Mouse (Mus musculus): ENCODE measurements around the gene Kcne4.
"Not testable (repeated sequence)": the region's sequence is repeated elsewhere in the genome, so short reads cannot be mapped to it uniquely, and the experiment has no call there.

Kcne4 gene

DNA sequence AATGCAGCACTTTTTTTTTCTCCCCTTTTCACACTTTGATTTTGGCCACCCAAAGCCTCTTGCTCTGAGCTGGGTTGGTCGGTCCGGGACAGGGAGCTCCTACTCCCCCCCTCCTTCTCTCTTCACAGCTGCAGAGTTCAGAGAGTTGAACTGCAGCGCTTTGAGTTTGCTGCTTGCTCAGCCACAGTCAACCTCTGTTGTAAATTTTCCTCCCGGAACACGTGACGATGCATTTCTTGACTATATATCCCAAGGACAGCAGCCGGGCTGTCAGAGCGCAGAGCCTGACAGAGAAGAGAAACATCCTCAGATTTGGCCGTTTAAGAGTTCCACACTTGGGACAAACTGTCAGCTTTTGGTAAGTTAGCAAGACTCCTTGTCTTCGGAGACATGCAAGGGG is at the start of gene Kcne4:
Kcne4 (plus strand) TSS at position 120 of the 400 bp plus-strand sequence.
- in situ Hi-C loops (cut with MboI) = no loop called here

GRCm38 (mm10) chr1:78781899-78782298 is 34.7 kb upstream of the Kcne4 start:
- in situ Hi-C loops (cut with MboI) = no loop called here

DNA sequence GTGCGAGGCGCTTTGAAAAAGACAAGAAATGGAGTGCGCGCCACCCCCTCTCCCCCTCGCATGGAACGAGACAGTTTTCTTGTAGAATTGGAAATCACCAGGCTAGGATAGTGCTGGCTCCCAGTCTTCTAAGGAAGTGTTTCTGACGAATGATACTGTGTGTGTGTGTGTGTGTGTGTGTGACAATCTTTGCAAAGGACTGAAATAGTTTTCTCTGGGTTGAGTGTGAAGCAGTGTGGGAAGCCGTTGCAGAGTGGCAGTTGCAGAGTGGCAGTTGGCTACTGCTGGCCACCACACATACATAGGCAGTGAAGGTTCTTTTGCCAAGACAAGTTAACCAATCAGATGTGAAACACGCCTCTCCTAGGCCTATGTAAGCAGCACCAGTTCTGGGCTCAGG is 31.6 kb upstream of the Kcne4 start:
- in situ Hi-C loops (cut with MboI) = not testable (repeated sequence)

GRCm38 (mm10) chr1:78789744-78790143 is 26.8 kb upstream of the Kcne4 start:
- in situ Hi-C loops (cut with MboI) = no loop called here

DNA sequence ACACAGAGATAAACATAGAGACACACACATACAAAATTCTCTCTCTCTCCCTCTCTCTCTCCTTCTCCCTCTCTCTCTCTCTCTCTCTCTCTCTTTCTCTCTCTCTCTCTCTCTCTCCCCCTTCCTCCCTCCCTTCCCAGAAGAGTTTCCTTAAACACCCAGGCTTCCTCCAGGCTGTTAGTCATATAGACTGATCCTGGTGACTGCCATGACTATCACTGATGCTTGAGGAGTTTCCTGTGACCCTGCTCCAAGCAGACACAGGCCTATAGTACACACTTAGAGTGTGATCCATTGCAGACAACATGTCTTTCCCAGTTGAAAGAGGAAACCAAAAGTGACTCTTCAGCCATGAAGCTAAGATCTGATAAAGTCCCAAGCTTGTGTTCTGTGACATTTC is 9.1 kb upstream of the Kcne4 start:
- in situ Hi-C loops (cut with MboI) = no loop called here

GRCm38 (mm10) chr1:78809819-78810218 is 6.7 kb upstream of the Kcne4 start:
- in situ Hi-C loops (cut with MboI) = no loop called here

DNA sequence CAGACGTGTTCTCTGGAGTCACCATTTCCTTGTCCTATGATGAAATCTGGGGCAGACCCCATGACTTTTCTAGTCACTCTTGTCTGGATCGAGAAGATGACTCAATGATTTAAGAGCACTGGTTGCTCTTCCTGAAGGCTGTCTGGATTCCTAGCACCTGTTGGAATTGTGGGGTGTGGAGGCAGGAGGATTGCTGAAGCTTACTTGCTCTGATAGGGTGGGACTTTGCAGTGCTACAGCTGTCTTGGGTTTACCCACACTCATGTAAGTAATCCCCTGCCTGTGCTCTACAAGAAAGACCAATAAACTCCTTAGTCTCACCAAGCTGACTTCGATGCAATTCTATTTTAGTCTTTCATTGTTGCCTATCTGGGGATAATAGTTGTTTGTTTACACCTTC is 5.7 kb upstream of the Kcne4 start:
- in situ Hi-C loops (cut with MboI) = no loop called here

DNA sequence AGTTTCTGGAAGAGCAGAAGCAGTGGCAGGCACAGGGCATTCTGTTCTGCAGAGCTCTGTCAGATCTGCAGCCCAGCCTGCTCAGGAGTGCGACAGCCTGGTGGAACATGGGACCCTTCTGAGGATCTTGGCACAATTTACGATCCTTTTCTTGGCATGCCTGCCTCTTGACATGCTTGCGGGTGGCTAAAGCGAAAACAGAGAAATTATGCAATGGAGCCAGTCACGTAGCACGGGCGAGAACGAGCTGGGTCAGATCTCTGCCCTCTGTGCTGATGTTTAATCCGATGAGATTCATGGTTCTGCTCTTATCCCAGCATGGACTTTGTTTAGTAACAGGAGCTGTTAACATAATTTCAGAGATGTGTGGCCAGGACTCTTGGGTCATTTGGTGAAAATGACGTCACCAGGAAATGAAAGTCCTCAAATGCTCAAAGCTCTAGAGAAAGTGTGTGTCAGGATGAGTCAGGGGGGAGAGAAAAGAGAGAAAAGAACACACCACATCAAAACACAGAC is 4.5 kb upstream of the Kcne4 start:
- in situ Hi-C loops (cut with MboI) = no loop called here

DNA sequence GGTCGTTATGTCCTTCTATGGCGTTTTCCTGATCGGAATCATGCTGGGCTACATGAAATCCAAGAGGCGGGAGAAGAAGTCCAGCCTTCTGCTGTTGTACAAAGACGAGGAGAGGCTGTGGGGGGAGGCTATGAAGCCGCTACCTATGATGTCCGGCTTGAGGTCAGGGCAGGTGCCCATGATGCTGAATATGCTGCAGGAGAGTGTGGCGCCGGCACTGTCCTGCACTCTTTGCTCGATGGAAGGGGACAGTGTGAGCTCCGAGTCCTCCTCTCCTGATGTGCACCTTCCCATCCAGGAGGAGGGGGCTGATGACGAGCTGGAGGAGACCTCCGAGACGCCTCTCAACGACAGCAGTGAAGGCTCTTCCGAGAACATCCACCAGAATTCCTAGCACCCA is 1.2 kb downstream of the Kcne4 start:
- in situ Hi-C loops (cut with MboI) = no loop called here

DNA sequence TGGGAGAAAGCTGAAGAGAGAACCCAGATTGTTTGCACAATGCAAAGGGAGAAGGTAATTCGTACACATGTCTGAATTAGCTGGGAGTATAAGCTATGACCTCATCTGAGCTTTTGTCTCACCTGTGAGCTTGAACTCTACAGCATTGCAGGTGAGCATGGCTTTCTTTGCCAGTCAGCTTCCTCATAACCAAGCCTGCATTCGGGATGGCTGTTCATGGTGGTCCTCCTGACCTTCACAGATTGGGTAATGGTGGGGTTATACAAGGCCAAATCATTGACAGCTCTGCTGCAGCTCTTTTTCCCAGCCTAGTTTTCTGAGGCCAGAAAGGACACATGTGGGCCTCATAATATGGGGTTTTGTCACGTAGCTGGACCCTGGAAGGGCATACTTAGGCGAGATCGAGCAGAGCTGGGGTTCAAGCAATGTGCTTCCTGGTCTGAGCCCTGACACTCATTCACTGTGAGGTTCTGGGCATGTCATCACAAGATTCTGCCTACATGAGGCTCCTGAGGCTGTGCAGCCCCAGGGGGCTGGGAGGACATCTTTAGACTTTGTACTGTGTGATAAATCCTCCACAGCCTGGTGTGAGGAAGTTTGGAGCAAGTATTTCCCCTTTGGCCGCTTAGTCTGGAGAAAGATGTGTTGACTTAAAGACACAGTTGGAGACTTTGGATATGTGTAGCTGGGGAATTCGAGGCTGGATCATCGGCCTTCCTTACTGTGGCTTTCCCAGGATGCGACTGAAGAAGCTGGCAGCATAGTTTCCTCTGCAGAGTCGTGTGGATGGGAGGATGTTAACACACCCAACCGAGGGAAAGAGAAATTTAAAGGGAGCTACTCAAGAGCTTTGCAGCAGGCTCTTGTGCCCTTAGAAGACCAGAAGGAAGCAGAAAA is 2.3 kb downstream of the Kcne4 start:
- in situ Hi-C loops (cut with MboI) = no loop called here

DNA sequence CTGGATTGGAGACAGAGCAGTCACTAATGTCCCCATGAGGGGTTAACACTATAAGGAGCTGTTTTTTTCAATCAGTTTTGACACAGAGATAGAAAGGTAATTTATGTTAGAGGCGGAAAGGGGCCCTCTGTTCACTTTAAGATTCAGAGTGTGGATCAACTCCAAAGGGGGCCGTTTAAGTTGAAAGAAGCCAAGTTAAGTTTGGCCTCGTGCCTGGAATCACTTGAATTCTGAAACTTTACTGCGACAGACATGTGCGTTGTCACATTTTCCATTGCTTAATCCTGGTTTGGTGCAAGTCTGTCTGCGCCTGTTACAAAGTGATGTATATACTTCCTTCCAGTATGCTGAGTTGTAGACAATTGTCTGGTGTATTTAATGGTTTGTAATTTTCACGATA is 3.0 kb downstream of the Kcne4 start:
- in situ Hi-C loops (cut with MboI) = no loop called here

DNA sequence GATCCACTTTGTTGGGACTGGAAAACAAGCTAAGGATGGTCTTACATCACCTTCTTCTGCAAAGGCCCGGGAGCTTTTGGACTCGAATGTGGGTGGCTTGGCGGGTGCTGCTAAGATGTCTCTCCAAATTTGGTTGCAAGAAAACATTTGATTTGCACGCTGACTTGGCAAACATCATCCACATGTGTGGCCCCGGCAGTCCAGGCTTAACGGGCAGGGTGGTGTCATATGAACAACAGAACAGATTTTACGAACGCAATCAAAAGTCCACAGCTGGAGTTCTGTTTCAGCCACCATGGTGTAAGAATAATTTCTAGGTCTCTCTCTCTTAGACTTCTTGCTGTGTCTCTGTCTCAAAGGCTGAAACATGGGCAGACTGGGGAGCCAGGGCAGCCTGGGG is 3.6 kb downstream of the Kcne4 start:
- in situ Hi-C loops (cut with MboI) = no loop called here

DNA sequence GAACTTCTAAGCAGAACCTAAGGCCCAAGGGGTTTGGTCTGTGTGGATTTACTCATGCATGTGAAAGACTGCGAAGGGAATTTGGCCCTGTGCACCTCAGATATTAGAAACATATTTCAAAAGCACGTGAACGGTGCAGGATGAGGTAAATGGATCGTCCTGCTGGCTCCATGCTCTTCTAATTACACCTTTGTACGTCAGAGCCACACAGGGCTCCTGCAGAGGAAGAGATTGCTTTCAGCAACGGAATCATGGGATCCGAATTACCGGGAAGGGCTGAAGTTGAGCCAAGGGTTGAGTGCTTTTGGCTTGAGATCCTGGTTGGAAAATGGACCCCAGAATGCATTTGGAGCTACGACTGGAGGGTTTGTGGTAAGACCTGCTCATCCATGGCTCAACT is 4.6 kb downstream of the Kcne4 start:
- in situ Hi-C loops (cut with MboI) = no loop called here

GRCm38 (mm10) chr1:78821733-78822430 is 5.3 kb downstream of the Kcne4 start:
- in situ Hi-C loops (cut with MboI) = no loop called here

DNA sequence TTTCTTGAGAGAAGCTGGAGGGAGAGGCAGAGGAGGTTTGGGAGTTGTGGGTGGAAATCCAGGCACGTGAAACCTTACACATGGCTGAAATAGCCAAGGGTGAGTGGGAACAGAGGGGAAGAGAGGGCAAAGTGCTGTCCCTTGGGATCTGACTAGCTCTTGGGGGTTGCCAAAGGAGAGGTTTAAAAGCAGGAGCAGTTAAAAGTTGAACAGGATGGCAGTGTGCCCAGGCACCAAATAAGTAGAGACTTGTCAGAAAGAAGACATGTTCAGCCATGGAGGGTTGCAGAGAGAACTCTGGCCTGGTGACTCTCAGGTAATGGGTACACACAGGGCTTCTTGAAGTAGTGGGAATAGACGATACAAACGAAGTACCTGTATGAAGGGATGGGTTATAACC is 8.7 kb downstream of the Kcne4 start:
- in situ Hi-C loops (cut with MboI) = no loop called here

DNA sequence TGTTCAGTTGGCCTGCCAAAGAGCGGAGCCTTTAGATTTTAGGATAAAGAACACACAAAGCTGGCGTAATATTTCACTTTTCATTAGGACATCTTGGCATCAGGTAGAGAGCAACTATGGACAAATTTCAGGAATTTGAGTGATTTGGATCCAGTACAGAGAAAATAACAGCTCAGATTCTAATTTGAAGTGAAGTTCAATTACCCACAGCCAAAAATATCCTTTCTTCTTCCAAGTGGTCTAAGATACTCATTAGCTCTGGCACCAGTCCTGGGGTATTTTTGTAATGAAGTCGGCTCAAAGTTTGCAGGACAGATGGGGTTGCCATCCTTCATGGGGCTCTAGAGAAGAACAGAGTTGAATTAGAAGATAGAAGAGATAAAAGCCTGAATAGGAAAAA is 21.9 kb downstream of the Kcne4 start:
- in situ Hi-C loops (cut with MboI) = no loop called here

GRCm38 (mm10) chr1:78840769-78841168 is 24.2 kb downstream of the Kcne4 start:
- in situ Hi-C loops (cut with MboI) = no loop called here

DNA sequence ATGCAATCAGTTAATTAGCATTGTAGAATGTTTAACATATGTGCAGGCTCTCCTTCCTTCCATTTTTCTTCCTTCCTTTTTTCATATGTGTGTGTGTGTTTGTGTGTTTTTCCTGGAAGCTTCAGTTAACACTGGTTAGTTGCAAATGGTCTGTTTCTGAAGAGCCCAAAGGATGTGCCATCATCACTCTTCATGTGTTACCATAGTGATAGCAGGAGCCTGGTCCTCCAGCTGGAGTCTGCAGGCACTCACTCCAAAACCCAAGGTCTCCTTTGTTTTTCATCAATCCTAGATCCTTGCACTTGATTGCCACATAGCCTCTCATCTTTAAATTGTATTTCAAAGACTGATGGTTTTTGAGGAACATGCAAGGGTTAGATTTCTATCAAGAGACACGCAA is 29.1 kb downstream of the Kcne4 start:
- in situ Hi-C loops (cut with MboI) = no loop called here

GRCm38 (mm10) chr1:78846471-78846870 is 29.9 kb downstream of the Kcne4 start:
- in situ Hi-C loops (cut with MboI) = no loop called here

GRCm38 (mm10) chr1:78852408-78853093 is 36.0 kb downstream of the Kcne4 start:
- in situ Hi-C loops (cut with MboI) = no loop called here

DNA sequence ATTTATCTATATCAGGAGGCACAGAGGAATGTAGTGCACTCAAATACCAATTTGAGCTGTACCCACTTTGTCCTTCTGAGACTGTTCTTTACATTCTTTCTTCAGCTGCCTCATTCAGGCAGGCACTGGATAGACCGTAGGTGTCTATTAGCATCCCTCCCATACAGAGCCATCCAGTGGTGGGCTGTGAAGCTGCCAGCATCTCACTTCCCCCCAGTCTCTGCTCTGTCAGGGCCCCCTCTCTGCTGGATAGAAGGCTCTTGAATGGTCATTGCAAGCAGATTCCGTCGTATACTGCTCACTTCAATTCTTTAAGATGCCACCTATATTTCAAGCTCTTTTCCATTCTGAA is 36.5 kb downstream of the Kcne4 start:
- in situ Hi-C loops (cut with MboI) = no loop called here

DNA sequence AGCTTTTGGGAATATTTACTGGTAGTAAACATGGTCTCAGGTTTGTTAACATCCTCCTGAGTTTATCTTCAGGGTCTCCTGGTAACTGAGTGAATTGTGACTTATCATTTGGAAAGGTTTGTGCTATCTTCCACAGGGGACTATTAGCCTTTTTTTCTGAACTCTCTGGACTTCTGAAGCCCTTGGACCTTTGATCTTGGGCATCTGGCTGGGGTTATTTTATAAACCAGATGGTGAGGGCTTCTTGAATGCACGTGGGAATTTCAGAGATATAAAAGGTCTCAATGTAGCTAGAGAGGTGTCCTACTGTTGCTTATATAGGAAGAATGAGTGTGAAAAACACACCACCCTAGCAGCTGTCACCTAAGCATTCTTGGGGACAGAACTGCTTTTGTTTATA is 37.7 kb downstream of the Kcne4 start:
- in situ Hi-C loops (cut with MboI) = no loop called here

GRCm38 (mm10) chr1:78859573-78859972 is 43.0 kb downstream of the Kcne4 start:
- in situ Hi-C loops (cut with MboI) = no loop called here

Measured in mature B cell (primary cell).